Mouse (Mus musculus): Measurements from ENCODE around the gene Patj. TPM values are rescaled to one million over a fixed set of nuclear protein-coding genes. Genes with fewer than 3 reads are reported as not detected.

Gene Patj
- total RNA-seq, 2 experiments from 2014 or later: 4.7 to 5.9 TPM

GRCm38 (mm10) chr4:98727295-98727958 is 331.8 kb downstream of the Patj start:
- DNase-seq: no peak

GRCm38 (mm10) chr4:98727959-98728347 is 332.4 kb downstream of the Patj start:
- no peak for DNase-seq

GRCm38 (mm10) chr4:98728716-98729115 is 333.1 kb downstream of the Patj start:
- no peak for DNase-seq

- DNase-seq: no peak
Observed at GRCm38 (mm10) chr4:98733660-98734059, 338.1 kb downstream of the Patj start.

- DNase-seq: no peak
Observed at GRCm38 (mm10) chr4:98739753-98740152, 344.2 kb downstream of the Patj start.

GRCm38 (mm10) chr4:98743209-98743905 is 347.8 kb downstream of the Patj start:
- no peak for DNase-seq

GRCm38 (mm10) chr4:98743906-98744210 is 348.3 kb downstream of the Patj start:
- DNase-seq: no peak

- no peak for DNase-seq
Observed at GRCm38 (mm10) chr4:98754456-98754855, 358.9 kb downstream of the Patj start.

- no peak for DNase-seq
Observed at GRCm38 (mm10) chr4:98756141-98756540, 360.6 kb downstream of the Patj start.

- no peak for DNase-seq
Observed at GRCm38 (mm10) chr4:98758012-98758821, 362.6 kb downstream of the Patj start.

GRCm38 (mm10) chr4:98758872-98759518 is 363.4 kb downstream of the Patj start:
- no peak for DNase-seq

GRCm38 (mm10) chr4:98767134-98768133 is 371.8 kb downstream of the Patj start:
- no peak for DNase-seq

Small RNA genes lying within 50 kb of the gene (microRNA-seq; reads per million reads assigned to microRNA genes)
- 0 reads per million in 2 experiments for gene Gm22625
- gene Gm26154: 0 reads per million in 2 experiments

Other genes with a start within 250 kb of the Patj start
- 10 to 100 TPM; 28.2 to 30.0 TPM for gene Tm2d1, start 12.5 kb upstream of the Patj start, total RNA-seq (2021)